Mouse (Mus musculus): ENCODE results near the gene Mroh2a.

Mroh2a gene

GRCm38 (mm10) chr1:88226670-88227379, at the start of gene Mroh2a:
TSS of gene Mroh2a (plus strand) at chr1:88226986.
- no peak for DNase-seq (ENCODE audit: low spot score)

DNA sequence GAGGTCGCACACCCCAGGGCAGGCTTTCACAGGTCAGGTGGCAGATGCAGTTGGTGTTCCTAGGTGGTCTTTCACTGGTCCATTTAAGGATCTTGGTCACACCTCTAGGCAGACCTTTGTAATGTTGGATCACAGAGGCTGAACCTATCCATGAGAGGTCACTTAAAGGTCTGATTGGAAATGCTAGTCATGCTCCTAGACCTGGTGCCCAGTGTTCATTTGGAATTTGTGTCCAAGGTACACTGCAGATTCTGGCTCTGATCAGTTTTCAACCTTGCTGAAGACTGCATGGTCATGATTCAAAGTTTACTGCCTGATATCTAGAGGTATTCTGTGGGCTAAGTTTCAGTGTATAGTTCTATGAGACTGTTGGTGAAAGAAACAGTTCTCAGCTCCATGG, 47.1 kb upstream of the Mroh2a start:
- no peak for DNase-seq (ENCODE audit: low spot score)

DNA sequence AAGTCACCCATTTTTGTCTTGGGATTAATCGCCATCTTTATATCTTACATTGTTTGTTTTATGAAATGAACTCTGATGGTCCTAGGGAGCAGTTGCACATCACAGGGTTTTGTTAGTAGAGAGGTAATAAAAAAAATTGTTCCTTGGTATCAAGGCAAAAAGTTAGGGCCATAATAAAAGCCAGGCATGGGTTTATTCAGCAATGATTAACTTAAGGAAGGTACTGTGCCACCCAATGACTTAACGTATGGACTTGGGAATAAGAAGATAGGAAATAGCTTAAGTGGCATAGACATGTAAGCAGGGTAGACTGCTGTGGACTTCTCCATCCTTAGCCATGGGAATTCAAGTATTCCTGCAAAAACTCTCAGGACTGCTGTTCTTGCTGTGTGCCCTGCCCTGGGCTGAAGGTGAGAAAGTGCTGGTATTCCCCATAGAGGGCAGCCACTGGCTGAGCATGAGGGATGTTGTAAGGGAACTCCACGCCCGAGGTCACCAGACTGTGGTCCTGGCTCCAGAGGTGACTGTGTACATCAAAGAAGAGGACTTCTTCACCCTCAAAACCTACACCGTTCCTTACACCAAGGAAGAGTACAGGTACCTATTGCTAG, 40.4 kb upstream of the Mroh2a start:
- DNase-seq (ENCODE audit: low spot score) = no peak

- no peak for DNase-seq (ENCODE audit: low spot score)
These were observed 34.6 kb upstream of the Mroh2a start for GRCm38 (mm10) chr1:88192136-88192535.

- no peak for DNase-seq (ENCODE audit: low spot score)
These were observed 31.1 kb upstream of the Mroh2a start for GRCm38 (mm10) chr1:88195687-88196086.

DNA sequence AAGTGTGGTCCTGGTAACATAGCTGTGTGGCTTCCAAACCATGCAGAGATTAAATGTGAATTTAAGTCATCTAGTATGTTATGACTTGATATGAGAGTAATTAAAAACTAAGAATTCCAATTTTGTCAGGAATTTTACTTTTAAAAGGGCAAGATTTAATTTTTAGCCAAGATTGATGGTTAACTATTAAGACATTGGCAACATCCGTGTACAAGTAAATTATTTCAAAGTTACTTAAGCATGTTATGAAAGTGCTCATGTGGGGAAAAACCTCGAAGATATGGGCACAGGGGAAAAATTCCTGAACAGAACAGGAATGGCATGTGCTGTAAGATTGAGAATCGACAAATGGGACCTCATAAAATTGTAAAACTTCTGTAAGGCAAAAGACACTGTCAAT, 29.3 kb upstream of the Mroh2a start:
- DNase-seq (ENCODE audit: low spot score) = no peak

DNA sequence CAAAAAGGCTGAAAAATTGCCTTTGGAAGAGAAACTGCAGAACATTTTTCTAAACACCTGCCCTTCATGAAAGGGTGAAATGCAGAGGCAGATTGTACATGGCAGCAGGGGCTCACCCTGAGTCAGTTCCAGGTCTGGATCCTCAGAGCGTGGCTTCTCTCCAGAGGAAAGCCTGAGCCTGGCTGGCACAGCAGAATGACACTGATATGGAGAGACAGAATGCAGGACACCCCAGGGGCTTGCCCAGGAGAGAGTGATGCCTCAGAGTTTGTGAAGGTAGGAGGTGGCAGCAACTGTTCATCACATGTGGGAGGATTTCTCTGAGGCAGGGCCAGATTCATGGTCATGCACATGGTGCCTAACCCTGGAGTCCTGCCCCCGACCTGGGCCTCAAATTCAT, 26.8 kb upstream of the Mroh2a start:
- DNase-seq (ENCODE audit: low spot score) = no peak

GRCm38 (mm10) chr1:88200456-88200855, 26.3 kb upstream of the Mroh2a start, which contains the start of gene Ugt1a2:
TSS of gene Ugt1a2 (plus strand) at chr1:88200601.
- no peak for DNase-seq (ENCODE audit: low spot score)

GRCm38 (mm10) chr1:88205294-88205922, 21.4 kb upstream of the Mroh2a start, which contains the start of gene Dnajb3:
TSS of gene Dnajb3 (minus strand) at chr1:88205782.
- DNase-seq (ENCODE audit: low spot score) = peak; percentile 87

DNA sequence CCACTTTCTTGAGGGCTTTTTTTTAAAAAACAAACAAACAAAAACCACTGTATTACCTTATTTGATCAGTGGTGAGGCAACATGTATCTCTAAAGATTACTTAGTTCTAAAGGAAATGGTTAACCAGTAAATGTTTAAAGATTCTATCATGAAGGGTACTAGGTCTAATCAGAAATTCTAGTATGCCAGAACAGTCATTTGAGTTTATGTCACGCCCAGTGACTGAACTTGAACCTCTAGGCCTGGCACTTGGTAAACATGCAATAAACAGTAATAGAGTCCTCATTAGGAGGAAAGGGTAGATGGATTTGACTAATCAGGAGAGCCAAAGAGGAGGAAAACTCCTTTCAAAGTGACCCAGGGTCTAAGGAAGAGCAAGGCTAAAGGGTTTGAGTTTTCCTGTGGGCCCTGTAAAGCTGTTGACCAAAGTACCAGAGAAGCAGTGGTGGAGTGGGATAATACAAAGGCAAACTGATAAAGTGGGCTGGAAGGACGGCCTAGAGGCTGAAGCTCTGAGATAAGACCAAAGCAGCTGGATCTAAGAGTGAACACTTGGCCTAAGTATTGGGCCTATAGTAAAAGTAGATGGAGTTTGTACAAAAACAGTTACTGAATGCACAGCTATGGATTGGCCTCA, 19.8 kb upstream of the Mroh2a start:
- peak; percentile 14 for DNase-seq (ENCODE audit: low spot score)

GRCm38 (mm10) chr1:88211812-88212211, 15.0 kb upstream of the Mroh2a start, which contains the start of gene Ugt1a1:
TSS of gene Ugt1a1 (plus strand) at chr1:88211959.
- DNase-seq (ENCODE audit: low spot score) = peak; percentile 74

- DNase-seq (ENCODE audit: low spot score) = peak; percentile 38
These were observed 14.3 kb upstream of the Mroh2a start for GRCm38 (mm10) chr1:88212341-88213045.

- no peak for DNase-seq (ENCODE audit: low spot score)
These were observed 13.7 kb upstream of the Mroh2a start for GRCm38 (mm10) chr1:88213061-88213460.

DNA sequence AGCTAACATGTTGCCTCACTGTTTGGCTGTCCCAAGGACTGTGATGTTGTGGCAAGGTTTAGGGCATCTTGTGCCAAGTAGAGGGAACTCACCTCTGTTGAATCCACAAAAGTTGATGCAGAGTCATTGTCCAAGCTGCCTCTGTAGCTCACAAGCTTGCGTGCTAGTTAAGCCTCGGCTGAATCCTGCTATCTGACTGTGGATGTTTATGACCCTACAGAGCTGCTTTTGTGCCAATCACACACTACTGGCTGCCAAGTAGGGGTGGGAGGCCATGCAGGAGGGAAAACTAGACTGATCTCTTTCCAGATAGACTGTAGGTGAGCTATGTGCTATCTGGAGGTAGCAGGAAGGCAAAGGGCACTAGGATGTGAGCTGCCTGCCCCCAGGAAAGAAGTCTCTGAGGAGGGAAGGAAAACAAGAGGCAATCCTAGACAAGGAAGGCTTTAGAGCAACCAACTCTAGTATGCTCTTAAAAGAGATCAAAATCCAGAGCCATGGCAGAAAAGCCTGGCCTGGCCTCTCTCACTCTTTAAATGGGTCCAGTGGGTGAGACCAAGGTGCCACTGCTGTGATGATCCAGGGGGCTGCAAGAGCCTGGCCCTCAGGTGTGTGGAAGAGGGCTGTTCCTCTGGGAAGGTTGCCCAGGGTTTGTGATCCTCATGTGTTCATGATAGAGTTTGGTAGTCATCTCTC, 12.9 kb upstream of the Mroh2a start:
- DNase-seq (ENCODE audit: low spot score) = peak; percentile 38

GRCm38 (mm10) chr1:88214462-88214952, 12.3 kb upstream of the Mroh2a start:
- DNase-seq (ENCODE audit: low spot score) = peak; percentile 18

GRCm38 (mm10) chr1:88215466-88216380, 11.1 kb upstream of the Mroh2a start:
- peak; percentile 26 for DNase-seq (ENCODE audit: low spot score)

DNA sequence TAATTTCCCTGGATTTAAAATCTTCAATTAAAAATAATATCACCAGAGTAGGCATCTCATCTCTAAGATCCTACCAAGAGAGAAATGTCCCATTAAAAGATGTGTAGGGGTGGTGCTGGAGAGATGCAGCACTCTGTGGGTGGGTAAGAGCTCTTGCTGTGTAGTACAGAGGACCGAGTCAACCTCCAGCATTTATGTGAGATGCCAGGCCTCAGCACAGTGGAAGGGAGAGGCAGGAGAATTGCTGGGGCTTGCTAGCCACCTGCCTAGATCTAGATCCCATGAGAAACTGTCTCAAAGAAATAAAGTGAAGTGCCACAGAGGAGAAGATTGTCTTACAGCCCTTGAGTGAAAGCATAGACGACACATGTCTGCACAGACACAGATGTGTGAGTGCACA, 10.2 kb upstream of the Mroh2a start:
- peak; percentile 17 for DNase-seq (ENCODE audit: low spot score)

DNA sequence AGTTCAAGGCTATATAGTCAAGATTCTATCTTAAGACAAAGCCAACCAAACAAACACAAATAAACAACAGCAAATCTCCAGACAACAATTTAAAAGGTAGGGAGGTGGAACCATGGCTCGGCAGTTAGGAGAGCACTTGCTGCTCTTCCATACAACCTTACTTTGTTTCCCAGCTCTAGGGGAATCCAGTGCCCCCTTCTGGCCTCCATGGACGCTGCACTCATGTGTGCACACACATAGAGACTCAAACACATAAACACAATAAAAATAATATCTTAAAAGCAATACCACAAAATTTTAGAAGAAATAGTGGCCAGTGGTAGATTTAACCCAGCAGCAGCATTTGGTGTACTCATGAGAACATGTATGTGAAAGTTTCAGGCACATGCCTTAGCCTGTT, 9.6 kb upstream of the Mroh2a start:
- peak; percentile 19 for DNase-seq (ENCODE audit: low spot score)

GRCm38 (mm10) chr1:88217576-88217975, 9.2 kb upstream of the Mroh2a start:
- DNase-seq (ENCODE audit: low spot score) = peak; percentile 21

- DNase-seq (ENCODE audit: low spot score) = peak; percentile 20
These were observed 8.7 kb upstream of the Mroh2a start for GRCm38 (mm10) chr1:88218051-88218450.

Data from yolk sac, embryonic 10.5 days (tissue).